Mouse (Mus musculus) neural tube, embryonic 12.5 days (tissue): Measurements from ENCODE around the gene Tbx5. TPM values are rescaled to one million over a fixed set of nuclear protein-coding genes. Genes with fewer than 3 reads are reported as not detected.

Experiments
- ATAC-seq: fragments of 200-750 bp; cut with Nextera tagmentation; 2 replicates; pipeline ENCODE4 v1.8.0; 2017; ENCODE audit warnings: low read depth, mild to moderate bottlenecking, moderate TSS enrichment, moderate library complexity; ENCODE audit not compliant: low FRiP score
- H3K27ac ChIP-seq: fragments of 300-500 bp; sonication (generic); 2 replicates; pipeline ENCODE4 v1.5.1; 2016
- H3K27me3 ChIP-seq: fragments of 300-500 bp; sonication (generic); replicated peaks from 2 replicates; pipeline ENCODE4 v1.6.1; 2016; ENCODE audit warnings: mild to moderate bottlenecking
- H3K36me3 ChIP-seq: fragments of 300-500 bp; sonication (generic); 2 replicates; pipeline ENCODE4 v1.6.1; 2016; ENCODE audit warnings: mild to moderate bottlenecking
- H3K4me1 ChIP-seq: fragments of 300-500 bp; sonication (generic); 2 replicates; pipeline ENCODE4 v1.6.1; 2016
- H3K4me2 ChIP-seq: fragments of 300-500 bp; sonication (generic); replicated peaks from 2 replicates; pipeline ENCODE4 v1.6.1; 2016; ENCODE audit warnings: mild to moderate bottlenecking
- H3K4me3 ChIP-seq: fragments of 300-500 bp; sonication (generic); 2 replicates; pipeline ENCODE4 v1.5.1; 2016
- H3K9ac ChIP-seq: fragments of 300-500 bp; sonication (generic); 2 replicates; pipeline ENCODE4 v1.6.1; 2016; ENCODE audit warnings: mild to moderate bottlenecking
- H3K9me3 ChIP-seq: fragments of 300-500 bp; sonication (generic); 2 replicates; pipeline ENCODE4 v1.6.1; 2016; ENCODE audit warnings: mild to moderate bottlenecking
- WGBS: fragments of 180-500 bp; shearing (Covaris S2); methylation state at CpG from one replicate; pipeline ENCODE4 v1.1.7; 2016; 5-methylcytosine and 5-hydroxymethylcytosine counted together
- polyA plus RNA-seq: library from polyadenylated mRNA; unstranded; fragments of >200 nt; fragmentation: Nextera tagmentation; extraction: Ambion mirVana; gene quantifications from 2 replicates; pipeline ENCODE4 v1.2.1, GENCODE M21; 2016

The Tbx5 gene
- polyA plus RNA-seq, 1 experiment from 2014 or later, result not detected

DNA sequence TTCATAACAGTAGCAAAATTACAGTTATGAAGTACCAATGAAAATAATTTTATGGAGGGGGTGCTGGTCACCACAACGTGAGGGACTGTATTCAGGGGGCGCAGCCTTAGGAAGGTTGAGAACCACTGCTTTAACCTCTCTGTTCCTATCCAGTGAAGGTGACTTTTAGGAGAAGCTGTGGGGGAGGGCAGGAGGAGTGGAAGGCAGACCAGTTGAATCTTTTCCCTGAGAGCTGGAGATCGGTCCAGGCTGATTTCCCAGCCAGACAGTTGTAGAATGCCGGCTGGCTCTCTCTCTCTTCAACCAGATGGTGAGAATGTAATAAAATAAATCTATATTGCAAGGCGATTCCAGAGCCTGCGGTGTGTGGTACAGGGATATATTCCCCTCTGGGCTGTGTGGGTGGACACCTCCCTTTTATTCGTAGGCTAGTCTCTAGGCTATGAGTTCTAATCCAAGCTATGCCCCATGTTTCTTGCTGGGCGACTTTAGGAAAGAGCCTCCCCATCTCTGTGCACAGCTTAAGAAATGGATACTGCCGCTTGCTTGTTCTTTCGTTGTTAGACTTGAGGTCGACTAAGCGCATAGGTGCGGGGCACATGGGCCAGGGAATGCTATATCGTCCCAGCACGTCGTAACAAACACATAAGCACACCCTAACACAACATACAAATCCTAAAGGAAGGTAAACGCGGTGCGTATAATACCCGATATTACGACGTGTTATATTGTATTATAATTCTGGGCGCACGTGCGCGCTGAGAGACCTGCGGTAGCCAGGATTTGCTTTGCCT lies 29.7 kb upstream of the Tbx5 start:
- Histone ChIP-seq H3K27ac (no peak overlapping the region), H3K4me2 (no peak overlapping the region)
- WGBS, result under 1% methylated on average over 27 of the region's 27 CpGs

DNA sequence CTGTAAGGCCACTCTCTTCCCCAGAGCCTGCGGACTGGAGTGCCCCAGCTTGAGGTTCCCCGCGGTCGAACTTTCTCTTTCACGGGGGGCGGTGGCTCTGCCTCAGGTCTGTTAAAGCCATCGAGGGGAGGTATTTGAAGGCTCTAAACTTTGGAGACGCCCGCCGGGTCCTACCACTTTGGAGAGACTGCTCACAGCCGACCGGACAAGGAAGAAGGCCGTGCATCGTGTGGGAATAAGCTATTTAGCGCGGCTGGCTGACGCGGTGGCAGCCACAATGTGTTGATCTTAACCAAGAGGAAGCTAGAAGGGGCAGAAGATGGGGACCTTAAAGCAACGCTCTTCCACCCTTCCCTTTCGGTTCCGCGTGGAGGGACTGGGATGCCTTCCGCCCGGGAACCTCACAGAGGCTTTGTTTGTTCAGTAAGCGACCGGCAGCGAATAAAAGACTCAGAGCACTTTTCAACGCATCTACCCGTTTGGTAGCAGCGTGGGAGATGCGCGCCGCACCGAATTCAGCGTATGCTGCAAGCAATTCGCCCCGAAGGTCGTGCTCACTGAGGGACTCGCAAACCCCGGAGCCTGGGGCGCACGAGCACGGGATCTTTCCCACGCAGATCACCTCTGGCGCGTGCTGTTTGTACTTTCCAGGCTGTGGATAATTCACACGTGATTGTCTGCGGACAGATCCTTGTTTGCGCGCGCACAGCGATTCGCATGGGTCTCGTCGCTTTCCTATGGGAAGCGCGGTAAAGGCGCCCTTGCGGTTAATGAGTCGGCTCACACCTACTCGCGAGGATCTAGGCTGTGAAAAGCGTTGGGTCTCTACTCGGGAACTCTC lies 28.8 kb upstream of the Tbx5 start:
- no peak for ATAC-seq
- Histone ChIP-seq H3K9me3 (no peaks in the 10 kb centered on the region), H3K36me3 (no peaks in the 10 kb centered on the region), H3K4me3 (no peak overlapping the region), H3K27me3 (peaks cover 100% of the 10 kb centered on the region), H3K4me1 (no peaks in the 10 kb centered on the region), H3K9ac (no peak overlapping the region), H3K4me2 (no peak overlapping the region), H3K27ac (no peak overlapping the region)
- WGBS, result under 1% methylated on average over 64 of the region's 64 CpGs

More for the DNA sequence above, 29.7 kb upstream of the Tbx5 start:
- peaks cover 100% of the 10 kb centered on the region for H3K27me3 ChIP-seq
- no peak overlapping the region for H3K4me3 ChIP-seq
- H3K36me3 ChIP-seq, result no peaks in the 10 kb centered on the region
- H3K4me1 ChIP-seq, result no peaks in the 10 kb centered on the region
- no peak for ATAC-seq
- no peaks in the 10 kb centered on the region for H3K9me3 ChIP-seq
- no peak overlapping the region for H3K9ac ChIP-seq

DNA sequence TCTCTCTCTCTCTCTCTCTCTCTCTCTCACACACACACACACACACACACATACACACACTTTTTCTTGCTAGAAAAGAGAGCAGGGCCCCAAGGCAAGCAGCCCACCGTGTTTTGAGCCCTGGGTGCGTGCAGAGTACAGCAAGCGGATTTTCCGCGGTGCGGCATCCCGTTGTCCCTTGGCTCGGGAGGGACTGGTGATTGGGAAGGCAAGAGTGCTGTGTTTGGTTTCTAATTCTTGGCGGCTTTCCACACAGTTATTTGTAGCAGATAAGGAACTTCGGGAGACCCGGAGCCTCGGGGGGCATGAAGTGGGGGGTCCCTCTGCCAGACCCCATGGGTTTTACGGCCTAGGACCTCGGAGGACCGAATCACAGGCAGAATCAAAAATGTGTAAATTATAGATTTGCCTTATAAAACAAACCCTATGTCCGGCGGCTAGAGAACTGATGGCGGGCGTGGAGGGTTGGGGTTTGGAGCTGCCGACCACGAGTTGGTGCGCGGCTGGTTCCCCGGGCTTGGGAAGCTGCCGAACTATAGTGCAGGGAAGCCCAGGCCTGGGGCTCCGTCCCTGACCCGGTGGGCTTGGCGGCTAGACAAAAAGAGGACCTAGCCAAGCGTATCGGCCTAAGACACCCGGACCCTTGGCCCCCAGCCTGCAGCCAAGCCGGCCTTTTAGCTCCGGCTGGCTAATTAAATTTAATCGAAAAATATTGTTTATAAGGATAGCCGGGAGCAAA lies 28.0 kb upstream of the Tbx5 start:
- Histone ChIP-seq H3K4me2 (no peak overlapping the region), H3K9ac (no peak overlapping the region), H3K27ac (no peak overlapping the region), H3K27me3 (peaks cover 100% of the 10 kb centered on the region), H3K4me1 (no peaks in the 10 kb centered on the region), H3K4me3 (no peak overlapping the region), H3K36me3 (no peaks in the 10 kb centered on the region), H3K9me3 (no peaks in the 10 kb centered on the region)
- no peak for ATAC-seq
- WGBS, result under 1% methylated on average over 35 of the region's 35 CpGs

DNA sequence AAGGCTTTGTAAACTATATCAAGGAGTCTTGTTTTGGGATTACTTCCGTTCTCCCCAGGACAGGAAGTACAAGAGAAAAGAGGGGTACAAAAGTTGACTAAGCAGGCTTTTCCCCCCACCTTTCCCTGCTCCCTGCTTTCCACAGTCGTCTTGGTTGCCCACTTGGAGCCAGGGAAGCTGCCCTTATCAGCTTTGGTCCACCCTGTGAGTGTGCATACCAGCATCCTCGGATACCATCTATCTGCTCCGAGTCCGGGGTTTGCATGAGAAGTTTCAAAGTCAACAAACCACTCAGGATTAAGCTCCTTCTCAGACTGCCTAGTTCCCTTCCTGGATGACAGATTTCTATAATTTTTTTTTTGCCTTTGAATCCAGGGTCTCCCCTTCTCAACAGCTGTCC lies 26.8 kb upstream of the Tbx5 start:
- Histone ChIP-seq H3K4me3 (no peak overlapping the region), H3K9me3 (no peaks in the 10 kb centered on the region), H3K4me2 (no peak overlapping the region), H3K9ac (no peak overlapping the region), H3K4me1 (no peaks in the 10 kb centered on the region), H3K36me3 (no peaks in the 10 kb centered on the region), H3K27ac (no peak overlapping the region), H3K27me3 (peaks cover 98% of the 10 kb centered on the region)
- WGBS, result under 1% methylated on average over 5 of the region's 5 CpGs
- ATAC-seq, result no peak

DNA sequence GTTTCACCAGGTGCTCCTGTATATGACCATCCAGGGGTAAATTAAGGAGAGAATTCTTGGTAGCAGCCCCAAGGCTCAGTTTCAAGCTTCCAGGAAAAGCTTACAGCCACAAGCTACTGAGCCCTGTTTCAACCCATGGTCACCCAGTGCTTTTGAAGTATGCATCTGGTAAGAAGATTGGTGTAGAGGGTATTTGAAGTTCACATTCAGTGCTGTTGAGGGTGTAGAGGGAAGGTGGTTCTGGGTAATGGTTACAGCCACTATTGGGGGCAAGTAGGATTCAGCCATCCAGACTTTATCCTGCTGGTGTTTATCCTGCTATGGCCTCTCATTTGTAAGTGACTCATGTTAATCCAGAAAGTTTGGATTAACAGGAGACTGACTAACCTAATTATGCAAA lies 26.0 kb upstream of the Tbx5 start:
- no peak for ATAC-seq
- no peak overlapping the region for H3K9ac ChIP-seq

DNA sequence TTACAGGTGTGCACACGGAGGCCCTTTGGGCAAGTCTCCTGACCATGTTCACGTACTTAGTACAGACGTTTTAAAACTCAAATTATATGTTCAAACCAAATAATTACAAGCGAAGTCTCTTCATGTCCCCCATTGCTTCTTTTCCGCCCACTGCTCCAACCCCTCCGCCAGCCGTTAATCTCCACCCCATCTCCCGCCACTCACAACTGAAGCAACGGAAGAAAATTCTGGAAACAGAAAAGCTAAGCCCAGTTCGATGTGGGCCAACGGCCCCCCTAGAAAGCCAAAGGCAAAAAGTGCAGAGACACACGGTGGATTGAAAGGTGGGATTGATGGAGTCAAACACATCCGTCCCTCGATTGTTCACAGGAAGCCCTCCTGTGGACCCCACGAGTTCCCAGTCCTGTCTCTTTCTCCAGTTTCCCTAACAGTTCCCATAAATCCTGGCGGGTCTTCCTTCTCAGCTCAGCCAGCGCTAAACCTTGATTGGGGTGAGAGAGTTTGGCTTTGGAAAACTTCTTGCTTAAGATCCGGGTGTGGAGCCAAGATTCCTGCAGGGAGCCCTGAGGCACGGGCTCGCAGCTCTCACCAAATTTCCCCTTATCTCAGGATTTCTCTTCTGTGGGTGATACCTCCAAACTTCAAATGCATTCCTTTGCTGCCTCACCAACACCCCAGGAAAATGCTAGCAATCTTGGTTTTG lies 24.8 kb upstream of the Tbx5 start:
- H3K4me3 ChIP-seq, result no peak overlapping the region
- H3K27ac ChIP-seq, result no peak overlapping the region
- WGBS, result under 1% methylated on average over 20 of the region's 20 CpGs
- H3K9me3 ChIP-seq, result no peaks in the 10 kb centered on the region
- no peak for ATAC-seq
- H3K27me3 ChIP-seq, result peaks cover 96% of the 10 kb centered on the region
- H3K9ac ChIP-seq, result no peak overlapping the region
- no peaks in the 10 kb centered on the region for H3K36me3 ChIP-seq
- H3K4me1 ChIP-seq, result no peaks in the 10 kb centered on the region
- H3K4me2 ChIP-seq, result no peak overlapping the region

More for the DNA sequence above, 26.0 kb upstream of the Tbx5 start:
- Histone ChIP-seq H3K27ac (no peak overlapping the region), H3K27me3 (peaks cover 98% of the 10 kb centered on the region), H3K4me2 (no peak overlapping the region), H3K4me1 (no peaks in the 10 kb centered on the region), H3K9me3 (no peaks in the 10 kb centered on the region), H3K36me3 (no peaks in the 10 kb centered on the region), H3K4me3 (no peak overlapping the region)

DNA sequence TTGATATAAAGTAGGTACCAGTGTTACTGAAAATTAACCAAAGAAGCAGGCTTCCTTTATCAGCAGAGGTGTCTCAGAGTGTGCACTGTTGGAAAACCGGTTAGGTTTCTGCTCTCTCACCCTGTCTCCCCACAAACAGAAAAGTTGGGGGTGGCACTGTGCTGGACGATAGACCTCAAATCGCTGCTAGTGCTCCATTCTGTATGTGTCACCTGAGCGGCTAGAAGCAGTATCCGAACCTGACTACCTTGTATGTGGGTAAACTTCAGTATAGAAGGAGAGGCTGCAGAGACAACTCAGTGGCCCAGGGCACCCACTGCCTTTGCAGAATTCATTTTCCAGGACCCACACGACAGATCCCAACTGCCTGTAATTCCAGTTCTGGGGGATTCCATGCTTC lies 23.8 kb upstream of the Tbx5 start:
- peaks cover 91% of the 10 kb centered on the region for H3K27me3 ChIP-seq
- no peaks in the 10 kb centered on the region for H3K4me1 ChIP-seq
- WGBS, result 37% methylated on average over 6 of the region's 6 CpGs

DNA sequence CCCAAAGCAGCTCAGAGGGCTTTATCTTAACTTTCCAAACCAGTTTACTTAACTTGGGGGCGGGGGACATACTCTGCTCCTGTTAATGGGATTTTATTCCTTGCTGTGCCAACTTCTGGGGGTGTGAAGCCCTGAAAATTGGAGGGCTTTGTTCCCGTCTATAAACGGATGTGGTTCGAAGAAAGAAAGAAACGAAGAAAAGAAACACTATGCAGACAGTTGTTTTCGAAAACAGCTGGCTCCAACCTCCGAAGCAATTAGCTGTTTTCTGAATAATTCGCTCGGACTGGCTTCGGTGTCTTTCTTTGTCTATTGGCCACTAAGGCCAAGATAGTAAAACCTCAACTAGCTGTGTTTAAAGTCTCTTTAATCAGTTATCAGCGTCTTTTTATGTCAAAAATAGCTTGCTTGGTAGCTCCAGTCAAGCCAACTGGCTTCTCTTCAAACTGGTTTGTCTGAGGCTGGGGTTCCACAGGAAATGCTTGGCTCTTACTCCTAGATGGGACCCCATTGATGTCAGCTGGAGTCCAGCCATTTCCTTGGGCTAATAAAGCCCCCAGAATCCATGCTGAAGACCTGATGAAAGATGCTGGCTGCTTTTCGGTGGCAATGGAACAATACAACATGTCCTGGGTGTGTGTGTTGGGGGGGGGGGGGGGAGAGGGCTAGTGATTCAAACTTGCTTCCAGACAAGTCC lies 21.3 kb upstream of the Tbx5 start:
- WGBS, result 44% methylated on average over 12 of the region's 12 CpGs
- Histone ChIP-seq H3K4me3 (no peak overlapping the region), H3K4me1 (no peaks in the 10 kb centered on the region), H3K9ac (no peak overlapping the region), H3K9me3 (0 out of 2 replicates have a peak, but pooled peaks cover 6% of the 10 kb centered on the region), H3K4me2 (no peak overlapping the region), H3K27me3 (peaks cover 72% of the 10 kb centered on the region), H3K27ac (no peak overlapping the region), H3K36me3 (no peaks in the 10 kb centered on the region)
- ATAC-seq, result no peak

More for the DNA sequence above, 23.8 kb upstream of the Tbx5 start:
- Histone ChIP-seq H3K9me3 (no peaks in the 10 kb centered on the region), H3K9ac (no peak overlapping the region), H3K4me3 (no peak overlapping the region), H3K27ac (no peak overlapping the region), H3K4me2 (no peak overlapping the region), H3K36me3 (no peaks in the 10 kb centered on the region)
- no peak for ATAC-seq

DNA sequence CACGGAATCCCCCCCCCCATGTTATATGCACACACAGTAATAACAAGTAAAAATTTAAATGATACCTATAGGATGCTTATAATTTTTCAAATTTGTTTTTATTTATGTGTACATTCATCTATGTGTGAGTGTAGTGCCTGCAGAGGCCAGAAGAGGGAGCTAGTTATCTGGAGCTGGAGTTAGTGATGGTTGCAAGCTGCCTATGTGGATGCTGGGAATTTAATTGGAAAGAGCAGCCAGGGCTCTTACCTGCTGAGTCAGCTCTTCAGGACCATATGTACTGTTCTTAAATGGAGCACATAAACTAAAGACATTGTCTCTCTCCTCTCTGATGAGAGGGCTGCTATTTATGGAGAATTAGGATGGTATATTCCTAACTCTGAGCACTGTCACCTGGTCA lies 17.2 kb upstream of the Tbx5 start:
- no peak for ATAC-seq
- 68% methylated on average over 1 of the region's 1 CpGs for WGBS
- Histone ChIP-seq H3K36me3 (no peaks in the 10 kb centered on the region), H3K4me3 (no peak overlapping the region), H3K9me3 (0 out of 2 replicates have a peak, but pooled peaks cover 6% of the 10 kb centered on the region), H3K9ac (no peak overlapping the region), H3K27ac (no peak overlapping the region), H3K4me1 (no peaks in the 10 kb centered on the region), H3K27me3 (peaks cover 42% of the 10 kb centered on the region), H3K4me2 (no peak overlapping the region)

DNA sequence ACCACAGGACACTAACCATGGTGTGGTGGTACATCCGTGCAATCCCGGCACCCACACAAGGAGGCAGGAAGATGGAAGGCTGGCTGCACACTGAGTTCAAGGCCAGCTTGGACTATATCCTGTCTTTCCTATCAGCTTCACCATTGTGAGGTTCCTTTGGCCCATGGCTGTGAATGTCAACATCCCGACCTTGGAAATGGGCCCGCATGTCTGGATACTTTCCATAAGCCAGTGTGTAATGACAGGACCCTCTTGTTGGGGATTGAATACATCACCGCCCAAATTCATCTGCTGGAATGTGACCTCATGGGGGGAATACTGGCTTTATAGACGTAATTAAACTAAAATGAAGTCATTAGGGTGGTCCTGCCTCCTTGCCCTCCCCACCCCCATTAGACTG lies 12.0 kb upstream of the Tbx5 start:
- Histone ChIP-seq H3K9me3 (0 out of 2 replicates have a peak, but pooled peaks cover 1% of the 10 kb centered on the region), H3K27me3 (peaks cover 39% of the 10 kb centered on the region), H3K4me3 (no peak overlapping the region), H3K36me3 (no peaks in the 10 kb centered on the region), H3K9ac (no peak overlapping the region), H3K4me1 (no peaks in the 10 kb centered on the region), H3K27ac (no peak overlapping the region), H3K4me2 (no peak overlapping the region)
- no peak for ATAC-seq
- WGBS, result 77% methylated on average over 6 of the region's 6 CpGs

DNA sequence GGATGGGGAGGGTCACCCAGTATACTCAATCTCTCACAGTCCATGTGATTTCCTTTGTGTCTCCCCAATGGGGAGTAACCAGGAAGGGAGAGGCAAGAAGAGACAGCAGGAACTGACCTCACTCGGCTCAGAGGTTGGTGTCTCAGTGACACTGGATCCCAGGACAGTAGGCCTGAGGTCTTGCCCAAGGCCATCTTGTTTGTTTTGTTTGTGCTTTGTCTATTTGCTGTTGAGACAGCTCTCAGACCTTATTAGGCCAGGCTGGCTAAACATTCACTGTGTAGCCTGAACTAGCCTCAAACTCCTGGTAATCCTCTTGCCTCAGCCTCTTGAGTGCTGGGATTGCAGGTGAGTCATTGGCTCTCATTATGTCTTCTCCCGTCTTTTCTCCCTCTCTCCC lies 11.0 kb upstream of the Tbx5 start:
- peaks cover 43% of the 10 kb centered on the region for H3K27me3 ChIP-seq
- 76% methylated on average over 2 of the region's 2 CpGs for WGBS
- H3K9me3 ChIP-seq, result no peaks in the 10 kb centered on the region
- ATAC-seq, result no peak
- no peak overlapping the region for H3K4me3 ChIP-seq
- H3K4me1 ChIP-seq, result no peaks in the 10 kb centered on the region
- no peak overlapping the region for H3K9ac ChIP-seq
- H3K4me2 ChIP-seq, result no peak overlapping the region
- H3K36me3 ChIP-seq, result no peaks in the 10 kb centered on the region
- no peak overlapping the region for H3K27ac ChIP-seq
